Comparison of ENCODE assay signal across 8 mouse cellular contexts in genomic region chr2:129100784-129101310, GRCm38 (mm10). TPM values are rescaled to one million over a fixed set of nuclear protein-coding genes. Genes with fewer than 3 reads are reported as not detected.
DNase-seq lines count a peak whose midpoint lies in the region; ATAC-seq lines count a peak whose summit lies in the region.

TSS of gene Polr1b (plus strand) at chr2:129100995.

- H3K9ac ChIP-seq in hindbrain, embryonic 14.5 days: peak within 1 kb of the TSS; percentile 64

- H3K9me3 ChIP-seq in hindbrain, embryonic 14.5 days (ENCODE audit: control insufficient read depth, low read length): no peaks in the 10 kb centered on the region

- peak; percentile 98 for ATAC-seq in hindbrain, embryonic 14.5 days (ENCODE audit: low FRiP score)

- peak within 1 kb of the TSS; percentile 84 for H3K4me2 ChIP-seq in hindbrain, embryonic 14.5 days (replicated peaks)

- peak; percentile 98 for DNase-seq in R1 (ENCODE audit: low read depth, low spot score)
- peak; percentile 91 to 93 for DNase-seq in cerebellum, postnatal 25 days
- peak; percentile 81 to 87 for DNase-seq in frontal cortex, postnatal 25 days (ENCODE audit: low spot score in 2 of 2)
- DNase-seq in hindbrain, embryonic 14.5 days (ENCODE audit: low spot score): peak; percentile 92
- peak; percentile 91 to 92 for DNase-seq in layer of hippocampus, postnatal 36 days
- DNase-seq in lung, postnatal 36 days: peak; percentile 97
- DNase-seq in retina, postnatal 1 day: peak; percentile 96
- peak; percentile 89 to 93 for DNase-seq in urinary bladder, adult 18-20 months (ENCODE audit: low spot score in 2 of 2)

- H3K27me3 ChIP-seq in hindbrain, embryonic 14.5 days (ENCODE audit: control insufficient read depth, insufficient read depth, low read length): no peaks in the 10 kb centered on the region

- H3K27ac ChIP-seq in hindbrain, embryonic 14.5 days: no peak within 1 kb of the TSS

- under 1% methylated on average over 35 of the region's 35 CpGs for WGBS in hindbrain, embryonic 14.5 days

- H3K4me3 ChIP-seq in hindbrain, embryonic 14.5 days (replicated peaks; ENCODE audit: low read length): peak within 1 kb of the TSS; percentile 68

- H3K4me1 ChIP-seq in hindbrain, embryonic 14.5 days (replicated peaks; ENCODE audit: control insufficient read depth, insufficient read depth, low read length): 0 out of 2 replicates have a peak, but pooled peaks cover 4% of the 10 kb centered on the region

- H3K36me3 ChIP-seq in hindbrain, embryonic 14.5 days (replicated peaks; ENCODE audit: control insufficient read depth, insufficient read depth): peaks cover 34% of the 10 kb centered on the region

RNA-seq across cellular contexts. Expression of gene Polr1b, which starts in this region (rescaled TPM):
- polyA plus RNA-seq in hindbrain, embryonic 14.5 days (2014; fragmentation: Nextera tagmentation; extraction: Ambion mirVana): 9.6 and 12.1 TPM in 2 replicates
- total RNA-seq in layer of hippocampus, postnatal 36 days (2021): 10 to 100 TPM; 16.0 to 18.3 TPM
